Mouse (Mus musculus) gonadal fat pad, adult 2 months (tissue): Measurements from ENCODE around the gene Maff. TPM values are rescaled to one million over a fixed set of nuclear protein-coding genes. Genes with fewer than 3 reads are reported as not detected.

Experiments used
- DNase-seq: peaks from one replicate; pipeline ENCODE4 v3.0.0-alpha.2; 2012; ENCODE audit warnings: low read depth
- polyA plus RNA-seq: library from polyadenylated mRNA; depleted of rRNA; stranded (reverse); fragments of >200 nt; gene quantifications from 2 replicates; pipeline ENCODE4 v1.2.3, GENCODE M21; 2012; rRNA removed

Maff gene
- polyA plus RNA-seq, result 3.1 and 3.7 TPM in 2 replicates

- no peak for DNase-seq
These were observed at the start of gene Maff for GRCm38 (mm10) chr15:79346051-79346793. Gene Maff, plus strand, starts transcription at chr15:79346621.

GRCm38 (mm10) chr15:79298553-79298952, 47.9 kb upstream of the Maff start:
- no peak for DNase-seq

DNA sequence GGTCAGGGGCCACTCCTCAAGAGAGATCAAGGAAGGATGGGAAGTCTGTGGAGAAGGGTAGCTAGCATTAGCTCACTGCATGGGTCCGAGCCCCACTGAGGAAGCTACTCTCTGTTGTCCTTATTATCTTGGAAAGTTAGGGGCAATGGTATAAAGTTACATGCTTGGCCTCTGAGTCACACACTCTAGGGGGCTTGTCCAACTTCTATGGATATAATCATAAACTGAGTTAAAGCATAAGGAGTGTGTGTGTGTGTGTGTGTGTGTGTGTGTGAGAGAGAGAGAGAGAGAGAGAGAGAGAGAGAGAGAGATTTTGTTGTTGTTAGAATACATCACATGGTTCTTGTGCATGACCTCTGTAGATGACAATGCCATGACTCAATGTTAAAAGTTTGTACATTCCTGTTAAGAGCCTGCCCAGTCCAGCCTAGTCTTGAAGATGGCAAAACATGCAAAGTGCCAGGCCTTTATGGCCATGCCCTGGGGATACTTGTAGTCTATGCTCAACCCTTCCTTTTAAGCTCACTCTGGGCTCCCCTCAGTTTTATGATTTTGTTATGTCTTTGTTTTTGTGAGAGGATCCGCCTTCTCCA, 46.8 kb upstream of the Maff start:
- peak; percentile 55 for DNase-seq

GRCm38 (mm10) chr15:79303725-79304124, 42.7 kb upstream of the Maff start:
- DNase-seq, result no peak

- DNase-seq, result no peak
These were observed 41.6 kb upstream of the Maff start for GRCm38 (mm10) chr15:79304832-79305231.

- DNase-seq, result no peak
These were observed 40.3 kb upstream of the Maff start for GRCm38 (mm10) chr15:79306043-79306637.

DNA sequence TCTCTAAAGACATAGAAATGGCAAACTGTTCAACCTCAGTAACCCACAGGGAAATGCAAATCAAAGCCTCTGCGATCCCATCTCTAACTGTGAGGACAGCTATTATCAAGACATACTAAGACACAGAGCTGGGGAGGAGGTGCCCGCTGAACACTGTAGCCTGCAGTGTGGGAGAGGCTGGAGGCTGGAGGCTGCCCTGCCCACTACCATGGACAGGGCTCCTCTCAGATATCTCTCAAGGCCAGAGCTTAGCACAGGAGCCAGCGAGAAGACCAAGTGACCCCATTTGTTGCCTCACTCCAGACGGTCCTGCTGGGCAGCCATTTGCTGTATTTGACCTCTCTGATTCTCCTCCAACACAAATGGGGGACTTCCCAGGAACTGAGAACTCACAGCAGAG, 38.6 kb upstream of the Maff start:
- DNase-seq, result no peak

DNA sequence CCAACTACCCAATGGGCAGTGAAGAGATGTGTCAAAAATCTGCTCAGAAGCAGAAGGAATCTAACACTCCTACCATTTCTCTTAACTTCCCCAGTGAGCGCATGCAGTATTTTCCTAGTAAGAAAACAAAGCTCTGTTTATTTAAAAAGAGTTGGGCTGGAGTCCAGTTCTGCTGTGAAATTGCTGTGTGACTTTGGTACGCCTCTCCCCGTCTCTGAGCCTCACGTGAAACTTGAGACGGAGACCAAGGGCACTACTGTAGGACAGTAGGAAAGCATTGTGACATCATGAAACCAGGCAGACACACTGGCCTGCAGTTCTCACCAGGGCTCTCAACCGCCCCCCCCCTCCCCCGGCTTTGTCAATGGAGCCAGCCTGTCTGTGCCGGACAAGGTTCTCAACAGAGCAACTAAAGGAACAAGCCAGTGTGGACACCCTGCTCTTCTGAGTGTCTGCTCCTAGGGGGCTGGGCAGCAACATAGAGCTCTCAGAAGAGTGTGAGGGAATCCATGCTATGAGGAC, 32.5 kb upstream of the Maff start:
- DNase-seq, result no peak

DNA sequence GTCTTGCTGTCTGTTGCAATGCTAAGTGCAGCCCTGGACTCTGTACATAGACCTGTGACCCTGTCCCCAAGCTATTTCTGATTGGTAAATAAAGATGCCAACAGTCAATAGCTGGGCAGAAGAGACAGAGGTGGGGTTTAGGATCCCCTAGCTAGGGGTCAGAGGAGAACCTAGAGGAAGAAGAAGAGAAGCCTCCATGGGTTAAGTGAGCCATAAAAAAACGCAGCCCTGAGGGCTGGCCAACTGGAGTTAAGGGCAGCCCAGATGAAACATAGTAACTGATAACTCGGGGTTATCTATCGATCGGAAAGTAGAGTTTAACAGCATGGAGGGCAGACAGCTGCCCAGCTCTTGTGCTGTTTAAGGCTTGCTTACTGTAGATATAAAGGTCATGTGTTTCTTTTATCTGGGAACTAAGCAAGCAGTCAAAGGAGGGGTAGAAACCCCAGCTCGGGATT, 24.7 kb upstream of the Maff start:
- DNase-seq, result no peak

DNA sequence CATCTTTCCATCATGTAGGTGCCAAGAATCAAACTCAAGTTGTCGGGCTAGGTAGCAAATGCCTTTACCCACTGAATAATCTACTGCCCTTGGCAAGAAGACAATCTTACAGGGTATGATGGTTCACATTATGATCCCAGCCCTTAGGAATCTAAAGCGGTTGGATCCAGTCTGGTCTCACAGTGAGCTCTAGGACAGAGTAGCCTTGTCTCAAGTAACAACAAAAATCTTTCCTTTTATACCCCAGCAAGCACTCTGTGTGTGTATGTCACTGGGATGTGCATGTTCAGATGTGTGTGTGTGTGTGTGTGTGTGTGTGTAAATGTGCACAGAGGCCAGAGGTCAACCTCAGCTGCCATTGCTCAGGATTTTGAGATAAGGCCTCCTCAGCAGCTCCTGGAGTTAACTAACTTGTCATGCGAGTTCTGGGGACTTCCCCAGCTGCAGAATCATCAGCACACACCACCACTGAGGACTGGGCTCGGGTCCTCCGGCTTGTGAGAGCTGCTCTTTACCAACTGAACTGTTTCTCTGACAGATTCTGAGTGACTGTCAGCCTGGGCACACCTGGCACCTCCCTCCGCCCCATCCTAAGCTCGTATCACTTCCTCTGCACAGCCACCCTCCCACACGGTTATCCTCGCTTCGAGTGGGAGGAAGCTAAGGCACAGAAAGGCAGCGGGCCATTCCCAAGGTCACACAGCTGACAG, 24.0 kb upstream of the Maff start:
- no peak for DNase-seq

DNA sequence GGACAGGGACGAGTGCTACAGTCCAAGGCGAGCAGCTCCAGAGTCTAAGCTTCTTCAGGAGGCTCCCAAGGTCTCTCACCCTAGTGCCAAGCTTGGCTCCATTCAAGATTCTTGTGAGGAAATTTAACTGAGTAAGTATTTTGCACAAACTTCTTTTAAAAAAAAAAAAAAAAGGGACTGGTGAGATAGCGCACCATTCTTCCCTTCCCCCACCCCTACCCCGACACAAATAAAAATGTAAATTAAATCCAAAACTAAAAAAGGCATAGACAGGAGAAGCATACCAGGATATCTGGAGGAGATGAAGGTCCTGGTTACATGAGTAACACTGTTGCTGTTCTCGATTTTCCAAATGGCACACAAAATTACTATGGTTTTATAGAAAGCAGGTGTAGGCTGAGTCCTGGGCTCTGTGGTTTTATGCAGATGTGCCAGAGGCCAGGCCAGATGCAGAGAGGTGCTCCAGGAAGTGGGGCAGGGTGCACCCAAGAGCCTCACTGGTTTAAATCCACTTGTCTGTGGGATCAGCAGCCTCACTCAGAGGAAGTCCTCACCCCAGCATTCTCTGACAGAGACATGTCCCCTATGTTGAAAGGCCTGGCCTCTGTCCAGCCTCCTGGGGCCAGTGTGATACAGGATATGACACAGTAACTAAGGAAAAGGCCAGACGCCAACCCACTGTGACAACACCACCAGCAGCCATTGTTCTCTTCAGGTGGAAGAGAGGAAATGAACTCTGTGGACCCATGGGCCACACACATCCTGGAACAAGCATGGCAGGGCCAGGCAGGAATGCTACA, 23.2 kb upstream of the Maff start:
- no peak for DNase-seq

DNA sequence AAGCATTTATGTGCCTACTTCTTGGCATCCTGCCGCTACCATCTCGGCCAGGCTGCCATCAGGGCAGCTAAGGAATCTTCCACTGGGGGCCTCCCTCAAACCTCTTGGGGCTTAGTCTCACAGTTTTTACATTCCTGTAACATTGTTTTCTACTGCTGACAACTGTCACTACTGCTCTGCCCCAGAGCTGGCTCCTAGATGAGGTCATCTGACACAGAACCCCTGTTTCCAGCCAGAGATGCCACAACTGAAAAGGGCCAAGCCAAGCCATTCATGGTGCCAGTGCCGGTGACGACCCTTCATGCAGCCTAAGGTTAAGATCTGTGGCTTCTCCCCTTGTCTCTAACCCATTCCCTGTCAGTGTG, 22.6 kb upstream of the Maff start:
- DNase-seq, result no peak

DNA sequence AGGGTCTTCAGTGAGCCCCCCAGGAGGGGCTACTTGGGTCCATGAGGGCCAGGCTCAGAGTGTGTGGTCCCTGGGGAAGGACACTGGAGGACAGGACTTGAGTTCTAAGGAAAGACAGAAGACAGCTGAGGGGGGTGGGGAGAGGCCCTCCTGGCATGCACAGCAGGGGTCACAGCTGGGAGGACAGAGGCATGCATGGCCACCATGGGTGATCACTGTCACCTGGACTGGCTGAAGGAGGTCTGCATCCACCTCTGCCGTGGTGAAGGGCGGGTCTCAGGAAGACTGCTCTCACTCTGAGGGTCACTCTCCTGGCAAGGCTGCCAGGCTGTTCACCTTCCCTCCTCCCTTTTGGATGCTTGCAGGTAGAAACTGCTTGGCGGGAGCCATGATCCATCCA, 22.0 kb upstream of the Maff start:
- DNase-seq, result no peak

DNA sequence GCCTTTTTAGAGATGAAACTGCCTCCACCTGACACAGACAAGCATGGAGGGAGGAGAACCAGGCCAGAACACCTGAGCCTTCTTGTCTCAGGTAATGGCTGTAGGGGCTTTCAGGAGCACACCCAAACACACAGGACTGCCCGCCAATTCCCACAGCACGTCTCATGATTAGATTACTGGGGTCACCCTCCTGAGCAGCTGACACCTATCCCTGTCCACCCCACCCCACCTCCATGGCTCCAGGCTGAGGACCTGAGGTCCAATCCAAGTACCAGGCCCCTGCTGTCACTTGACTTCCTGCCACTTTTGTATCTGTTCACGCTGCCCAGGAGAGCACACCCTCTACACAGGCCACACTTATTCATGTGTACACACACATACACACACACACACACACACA, 20.7 kb upstream of the Maff start:
- no peak for DNase-seq

DNA sequence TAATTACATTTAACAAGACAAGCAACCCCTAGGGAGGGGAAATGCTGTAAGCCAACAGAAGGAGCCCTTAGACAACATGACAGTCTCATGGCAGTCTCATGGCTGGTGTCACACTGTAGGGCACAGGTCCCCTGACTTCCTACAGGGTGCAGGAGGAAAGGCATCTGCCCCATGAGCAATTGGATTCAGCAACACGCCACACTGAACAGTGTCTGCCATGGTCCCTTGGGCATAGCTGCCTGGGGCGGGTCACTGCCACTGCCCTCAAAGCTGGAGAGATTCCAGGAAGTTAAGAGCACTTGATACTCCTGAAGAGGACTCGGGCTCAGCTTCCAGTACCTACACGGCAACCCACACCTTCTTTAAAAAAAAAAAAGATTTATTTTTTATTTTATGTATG, 20.2 kb upstream of the Maff start:
- DNase-seq, result no peak

- DNase-seq, result no peak
These were observed 19.2 kb upstream of the Maff start for GRCm38 (mm10) chr15:79326971-79327961.

- DNase-seq, result no peak
These were observed 18.1 kb upstream of the Maff start, which contains the start of gene Pla2g6 for GRCm38 (mm10) chr15:79328058-79328938. Gene Pla2g6, minus strand, starts transcription at chr15:79328390.

DNA sequence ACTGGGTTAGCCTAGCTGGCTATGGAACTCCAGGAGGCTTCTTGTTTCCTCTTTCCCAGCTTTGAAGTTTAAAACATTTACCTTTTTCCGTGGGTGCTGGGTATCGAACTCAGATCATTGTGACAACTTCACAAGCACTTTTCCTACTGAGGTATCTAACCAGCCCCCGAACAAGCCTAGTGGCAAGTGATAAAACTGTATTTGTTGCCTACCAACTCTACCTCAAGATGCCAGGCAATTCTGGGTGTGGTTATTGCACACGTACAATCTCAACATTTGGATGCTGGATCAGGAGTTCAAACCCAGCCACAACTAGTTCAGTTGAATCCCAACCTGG, 17.5 kb upstream of the Maff start:
- DNase-seq, result no peak

DNA sequence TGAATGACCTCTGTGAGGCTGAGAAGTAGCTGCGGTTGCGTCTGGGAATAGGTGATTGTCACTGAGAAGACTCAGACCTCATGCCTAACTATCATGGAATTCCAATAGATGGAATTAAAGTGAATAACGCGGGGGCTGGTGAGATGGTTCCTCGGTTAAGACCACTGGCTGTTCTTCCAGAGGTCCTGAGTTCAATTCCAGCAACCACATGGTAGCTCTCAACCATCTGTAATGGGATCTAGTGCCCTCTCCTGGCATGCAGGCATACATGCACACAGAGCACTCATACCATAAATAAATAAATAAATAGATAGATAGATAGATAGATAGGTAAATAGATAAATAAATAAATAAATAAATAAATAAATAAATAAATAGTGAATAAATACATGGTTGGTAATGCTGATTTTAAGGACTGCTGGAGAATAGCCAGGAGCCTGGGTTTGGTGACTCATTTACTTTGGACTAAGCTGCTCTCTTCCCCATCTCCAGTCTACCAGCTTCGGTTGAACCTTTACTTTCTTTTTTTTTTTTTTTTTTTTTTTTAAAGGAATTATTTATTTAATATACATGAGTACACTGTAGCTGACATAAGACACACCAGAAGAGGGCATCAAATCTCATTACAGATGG, 17.0 kb upstream of the Maff start:
- no peak for DNase-seq
